ENCODE assay signal across 12 mouse cellular contexts in genomic region chr15:77823196-77823595, GRCm38 (mm10). TPM values are rescaled to one million over a fixed set of nuclear protein-coding genes. Genes with fewer than 3 reads are reported as not detected.
DNase-seq lines count a peak whose midpoint lies in the region; ATAC-seq and TF ChIP-seq lines count a peak whose summit lies in the region.
"Had no signal": no experiment of that assay in that cellular context is flagged by ENCODE, and none has a peak within 500 bp of the region (broad histone marks: within the 10 kb centered on the region; RNA-seq: fewer than 3 reads in every experiment).

No protein-coding gene starts in this region.

- peaks cover 12% of the 10 kb centered on the region; the same call in 1 of the 2 replicates for H3K36me3 ChIP-seq in heart, embryonic 14.5 days (ENCODE audit: control insufficient read depth, insufficient read depth, low read length)
- no peaks in the 10 kb centered on the region for H3K36me3 ChIP-seq in ES-Bruce4 (ENCODE audit: control insufficient read depth, insufficient read depth, low read length, poor library complexity, severe bottlenecking)
- H3K36me3 ChIP-seq in embryonic facial prominence, embryonic 15.5 days = no peaks in the 10 kb centered on the region
- 0 out of 2 replicates have a peak, but pooled peaks cover 16% of the 10 kb centered on the region for H3K36me3 ChIP-seq in liver, embryonic 15.5 days (replicated peaks)
- H3K36me3 ChIP-seq: neural tube, embryonic 13.5 days had no signal

- peak overlapping the region; percentile 49 to 74 for H3K27ac ChIP-seq in heart, embryonic 14.5 days (replicated peaks in 1 of 2; ENCODE audit: control insufficient read depth in 1 of 2, insufficient read depth in 1 of 2, low read depth in 2 of 2, low read length in 2 of 2)
- H3K27ac ChIP-seq in ES-Bruce4 (ENCODE audit: insufficient read depth, low read length) = peak overlapping the region; percentile 39
- H3K27ac ChIP-seq in embryonic facial prominence, embryonic 15.5 days (replicated peaks) = peak overlapping the region; percentile 80
- peak overlapping the region; percentile 77 for H3K27ac ChIP-seq in liver, embryonic 15.5 days (replicated peaks)
- H3K27ac ChIP-seq: neural tube, embryonic 13.5 days had no signal

- ATAC-seq in heart, embryonic 14.5 days (ENCODE audit: insufficient number of reproducible peaks, insufficient read depth, low FRiP score, low read depth) = no peak
- ATAC-seq in embryonic facial prominence, embryonic 15.5 days (ENCODE audit: insufficient number of reproducible peaks, low FRiP score, low TSS enrichment, low read depth) = no peak
- ATAC-seq in liver, embryonic 15.5 days (ENCODE audit: insufficient read depth) = no peak

- H3K9me3 ChIP-seq in heart, embryonic 14.5 days (ENCODE audit: control insufficient read depth, low read length) = no peaks in the 10 kb centered on the region
- H3K9me3 ChIP-seq in ES-Bruce4 (replicated peaks; ENCODE audit: control insufficient read depth, insufficient read depth, low read length, poor library complexity, severe bottlenecking) = no peaks in the 10 kb centered on the region
- H3K9me3 ChIP-seq in embryonic facial prominence, embryonic 15.5 days (replicated peaks) = no peaks in the 10 kb centered on the region
- H3K9me3 ChIP-seq in liver, embryonic 15.5 days (replicated peaks) = no peaks in the 10 kb centered on the region
- H3K9me3 ChIP-seq: neural tube, embryonic 13.5 days had no signal

- H3K9ac ChIP-seq in heart, embryonic 14.5 days (ENCODE audit: low read length) = no peak overlapping the region
- no peak overlapping the region for H3K9ac ChIP-seq in ES-Bruce4 (ENCODE audit: low read depth, poor library complexity, severe bottlenecking)
- H3K9ac ChIP-seq in embryonic facial prominence, embryonic 15.5 days = no peak overlapping the region
- no peak overlapping the region for H3K9ac ChIP-seq in liver, embryonic 15.5 days
- H3K9ac ChIP-seq: neural tube, embryonic 13.5 days had no signal

- no peaks in the 10 kb centered on the region for H3K27me3 ChIP-seq in heart, embryonic 14.5 days (ENCODE audit: control insufficient read depth, insufficient read depth, low read length)
- no peaks in the 10 kb centered on the region for H3K27me3 ChIP-seq in ES-Bruce4 (ENCODE audit: control insufficient read depth, insufficient read depth, low read length, poor library complexity, severe bottlenecking)
- H3K27me3 ChIP-seq in embryonic facial prominence, embryonic 15.5 days = no peaks in the 10 kb centered on the region
- no peaks in the 10 kb centered on the region for H3K27me3 ChIP-seq in liver, embryonic 15.5 days
- H3K27me3 ChIP-seq: neural tube, embryonic 13.5 days had no signal

- intact Hi-C loops in heart, postnatal 25 days (cut with DNase I) = loop anchor here (2.0 kb wide), 1 partner anchor 18 kb away; no protein-coding TSS in a partner anchor

- TF ChIP-seq POLR2A in ES-Bruce4 (IDR thresholded peaks at IDR 0.05; ENCODE audit: insufficient read depth, low read length) = no peak

- H3K4me2 ChIP-seq in heart, embryonic 14.5 days (ENCODE audit: low read length) = no peak overlapping the region
- H3K4me2 ChIP-seq in embryonic facial prominence, embryonic 15.5 days (replicated peaks) = no peak overlapping the region
- 0 out of 2 replicates have a peak overlapping the region, but pooled peaks have one; percentile 27 for H3K4me2 ChIP-seq in liver, embryonic 15.5 days
- H3K4me2 ChIP-seq: neural tube, embryonic 13.5 days had no signal

- peaks cover 71 to 89% of the 10 kb centered on the region in 2 experiments for H3K4me1 ChIP-seq in heart, embryonic 14.5 days (ENCODE audit: control insufficient read depth in 2 of 2, insufficient read depth in 2 of 2, low read length in 2 of 2)
- peaks cover 15% of the 10 kb centered on the region for H3K4me1 ChIP-seq in ES-Bruce4 (ENCODE audit: control insufficient read depth, insufficient read depth, low read length)
- peaks cover 78% of the 10 kb centered on the region for H3K4me1 ChIP-seq in embryonic facial prominence, embryonic 15.5 days
- H3K4me1 ChIP-seq in liver, embryonic 15.5 days (replicated peaks) = peaks cover 95% of the 10 kb centered on the region

- DNase-seq in heart, postnatal 25 days (ENCODE audit: low spot score) = no peak
- DNase-seq in cerebellum, adult 8-10 months = no peak
- no peak for DNase-seq in c-Kit-positive CD71-positive TER-119-positive erythroid progenitor cells, embryonic 14.5 days (ENCODE audit: low spot score)
- DNase-seq in ovary, adult 18-20 months (ENCODE audit: low spot score) = no peak
- DNase-seq: gastrocnemius, postnatal 25 days; lung, postnatal 4 days had no signal

- no peak for TF ChIP-seq CTCF in ES-Bruce4 (IDR thresholded peaks at IDR 0.05; ENCODE audit: low read depth, low read length)

- WGBS in heart, embryonic 14.5 days = 36% methylated on average over 6 of the region's 6 CpGs
- WGBS in embryonic facial prominence, embryonic 15.5 days = 61% methylated on average over 6 of the region's 6 CpGs
- 23% methylated on average over 6 of the region's 6 CpGs for WGBS in liver, embryonic 15.5 days (ENCODE audit: insufficient replicate concordance)

- TF ChIP-seq EP300 in ES-Bruce4 (IDR thresholded peaks at IDR 0.05; ENCODE audit: insufficient read depth, low read depth, low read length) = no peak

- H3K4me3 ChIP-seq in heart, embryonic 14.5 days (ENCODE audit: control insufficient read depth in 1 of 2, insufficient read depth in 1 of 2, low read depth in 1 of 2, low read length in 2 of 2) = no peak overlapping the region
- H3K4me3 ChIP-seq in ES-Bruce4 (ENCODE audit: low read depth, low read length) = no peak overlapping the region
- H3K4me3 ChIP-seq in embryonic facial prominence, embryonic 15.5 days (replicated peaks) = no peak overlapping the region
- no peak overlapping the region for H3K4me3 ChIP-seq in liver, embryonic 15.5 days (replicated peaks)
- H3K4me3 ChIP-seq: erythroblast, embryonic 14.5 days; neural tube, embryonic 13.5 days had no signal

RNA-seq across cellular contexts. Expression of gene Myh9, which starts 18.8 kb away (rescaled TPM):
- polyA plus RNA-seq in heart, embryonic 14.5 days (2014; fragmentation: Nextera tagmentation; extraction: Ambion mirVana) = 31.0 and 32.8 TPM in 2 replicates
- 100 to 1,000 TPM; 122 to 124 TPM for total RNA-seq in heart, postnatal 25 days (2021)
- polyA plus RNA-seq in ES-Bruce4 (2011; ENCODE audit: insufficient read depth, insufficient read length, low read depth, missing spikeins) = 584 and 601 TPM in 2 replicates
- polyA plus RNA-seq in embryonic facial prominence, embryonic 15.5 days (2015; fragmentation: Nextera tagmentation; extraction: Ambion mirVana) = 41.1 and 41.7 TPM in 2 replicates
- polyA plus RNA-seq in liver, embryonic 15.5 days (2015; fragmentation: Nextera tagmentation; extraction: Ambion mirVana) = 19.5 and 20.3 TPM in 2 replicates

Comparison
In these comparisons a context has a peak if more than half of its experiments do, and no peak if none do; other contexts are left out.
1. RNA of gene Myh9, which starts 18.8 kb away (polyA plus RNA-seq): 584 to 601 TPM in ES-Bruce4; 41.1 to 41.7 TPM in embryonic facial prominence, embryonic 15.5 days, 31.0 to 32.8 TPM in heart, embryonic 14.5 days and 19.5 to 20.3 TPM in liver, embryonic 15.5 days; every median in the first group is over 10 times any median in the second.
2. Peak in every context shown above with its lines, with median percentiles within 50 percentile points of each other: H3K27ac ChIP-seq.